Mouse (Mus musculus) spleen, adult 2 months (tissue): ENCODE results near the gene Acsf3.

Experiments
- CTCF ChIP-seq: fragments of 200-500 bp; IDR thresholded peaks from 2 replicates; pipeline ENCODE4 v1.5.1; 2011; ENCODE audit warnings: mild to moderate bottlenecking, inconsistent platforms; ENCODE audit not compliant: insufficient read depth, insufficient read length, insufficient replicate concordance; ENCODE audit errors: extremely low read depth
- POLR2A ChIP-seq: fragments of 200-500 bp; IDR thresholded peaks from 2 replicates; pipeline ENCODE4 v1.6.1; 2011; ENCODE audit warnings: low read depth, low read length, inconsistent platforms

DNA sequence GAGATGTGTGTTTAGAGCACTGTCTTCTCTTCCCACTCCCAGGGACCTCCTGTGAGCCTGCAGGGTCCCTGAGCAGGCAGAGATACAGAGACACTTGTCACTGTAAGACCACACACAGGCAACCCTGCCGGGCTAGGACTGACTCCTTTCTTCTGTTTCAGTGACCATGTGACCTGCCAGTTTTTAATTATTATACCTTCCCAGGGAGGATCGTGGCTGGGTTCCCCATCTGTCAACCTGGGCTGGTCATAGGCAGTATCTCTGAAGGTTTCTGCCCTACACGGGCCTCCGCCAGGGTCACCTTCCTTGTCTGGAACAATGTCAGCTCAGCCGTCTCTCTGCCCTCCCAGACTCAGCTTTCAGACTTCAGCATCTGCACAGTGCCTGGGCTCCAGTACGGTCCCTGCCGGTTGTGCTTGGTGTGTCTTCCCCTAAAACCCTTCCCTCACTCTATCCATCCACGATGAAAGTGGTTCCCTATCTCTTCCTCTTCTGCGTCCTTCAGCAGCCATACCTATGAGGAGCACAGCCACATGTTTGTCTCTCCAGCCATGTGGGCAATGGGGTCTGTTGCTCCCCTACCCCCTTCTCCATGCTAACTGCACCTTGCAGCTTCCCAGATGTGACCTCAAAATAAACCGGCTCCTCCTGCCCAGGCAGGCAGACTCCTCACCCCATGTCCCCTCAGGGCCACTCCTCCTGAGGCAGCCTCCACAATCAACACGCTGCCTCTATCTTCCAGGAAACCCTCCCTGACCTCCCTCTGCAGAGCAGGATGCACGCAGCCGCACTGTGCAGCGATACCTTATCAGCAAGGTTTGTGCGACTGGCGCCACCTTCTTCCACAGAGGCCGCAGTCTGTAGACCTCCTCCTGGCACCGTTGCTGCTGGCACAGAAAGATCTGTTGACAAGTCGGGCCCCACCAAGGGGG is 39.5 kb upstream of the Acsf3 start:
- TF ChIP-seq CTCF (no peak), POLR2A (no peak)
